Mouse (Mus musculus) heart, embryonic 14.5 days (tissue): ENCODE results near the gene Oxct1. TPM values are rescaled to one million over a fixed set of nuclear protein-coding genes. Genes with fewer than 3 reads are reported as not detected.

Source experiments
- ATAC-seq: fragments of 200-750 bp; cut with Nextera tagmentation; 2 replicates; pipeline ENCODE4 v1.8.0; 2017; ENCODE audit warnings: low read depth, moderate TSS enrichment; ENCODE audit not compliant: insufficient number of reproducible peaks, insufficient read depth, low FRiP score
- H3K27ac ChIP-seq, 2 experiments: fragments of 200-500 bp in 1 of 2; fragments of 300-500 bp in 1 of 2; sonication (generic) in 1 of 2; replicated peaks in 1 of 2; 2 replicates each; pipeline ENCODE4 v1.5.1; 2012 to 2014; ENCODE audit warnings: low read depth in 2 of 2, low read length in 2 of 2, control low read depth in 1 of 2, mild to moderate bottlenecking in 1 of 2, mixed read lengths in 1 of 2; ENCODE audit not compliant: control insufficient read depth in 1 of 2, insufficient read depth in 1 of 2
- H3K27me3 ChIP-seq: fragments of 300-500 bp; sonication (generic); 2 replicates; pipeline ENCODE4 v1.6.1; 2014; ENCODE audit warnings: mild to moderate bottlenecking, low read length, control low read depth; ENCODE audit not compliant: control insufficient read depth, insufficient read depth
- H3K36me3 ChIP-seq: fragments of 300-500 bp; sonication (generic); 2 replicates; pipeline ENCODE4 v1.6.1; 2014; ENCODE audit warnings: mild to moderate bottlenecking, control low read depth, low read length, mixed read lengths; ENCODE audit not compliant: control insufficient read depth, insufficient read depth
- H3K4me1 ChIP-seq, 2 experiments: fragments of 200-500 bp in 1 of 2; fragments of 300-500 bp in 1 of 2; sonication (generic) in 1 of 2; 2 replicates each; pipeline ENCODE4 v1.6.1; 2012 to 2014; ENCODE audit warnings: low read length in 2 of 2, control low read depth in 1 of 2, mixed read lengths in 1 of 2; ENCODE audit not compliant: control insufficient read depth in 2 of 2, insufficient read depth in 2 of 2
- H3K4me2 ChIP-seq: fragments of 300-500 bp; sonication (generic); 2 replicates; pipeline ENCODE4 v1.6.1; 2014; ENCODE audit warnings: mild to moderate bottlenecking, low read length
- H3K4me3 ChIP-seq, 2 experiments: fragments of 200-500 bp in 1 of 2; fragments of 300-500 bp in 1 of 2; sonication (generic) in 1 of 2; 2 replicates each; pipeline ENCODE4 v1.5.1; 2012 to 2014; ENCODE audit warnings: low read length in 2 of 2, mild to moderate bottlenecking in 2 of 2, control low read depth in 1 of 2, low read depth in 1 of 2, moderate library complexity in 1 of 2; ENCODE audit not compliant: control insufficient read depth in 1 of 2, insufficient read depth in 1 of 2
- H3K9ac ChIP-seq: fragments of 300-500 bp; sonication (generic); 2 replicates; pipeline ENCODE4 v1.6.1; 2014; ENCODE audit warnings: mild to moderate bottlenecking, low read length
- H3K9me3 ChIP-seq: fragments of 300-500 bp; sonication (generic); 2 replicates; pipeline ENCODE4 v1.6.1; 2016; ENCODE audit warnings: low read length, control low read depth; ENCODE audit not compliant: control insufficient read depth
- WGBS: fragments of 180-500 bp; shearing (Covaris S2); extraction: QIAGEN DNeasy Blood & Tissue Kit; methylation state at CpG from one replicate; pipeline ENCODE4 v1.1.7; 2014; 5-methylcytosine and 5-hydroxymethylcytosine counted together
- polyA plus RNA-seq: library from polyadenylated mRNA; unstranded; fragments of >200 nt; fragmentation: Nextera tagmentation; extraction: Ambion mirVana; gene quantifications from 2 replicates; pipeline ENCODE4 v1.2.1, GENCODE M21; 2014

Gene Oxct1
- polyA plus RNA-seq, 1 experiment from 2014 or later = 327 TPM

DNA sequence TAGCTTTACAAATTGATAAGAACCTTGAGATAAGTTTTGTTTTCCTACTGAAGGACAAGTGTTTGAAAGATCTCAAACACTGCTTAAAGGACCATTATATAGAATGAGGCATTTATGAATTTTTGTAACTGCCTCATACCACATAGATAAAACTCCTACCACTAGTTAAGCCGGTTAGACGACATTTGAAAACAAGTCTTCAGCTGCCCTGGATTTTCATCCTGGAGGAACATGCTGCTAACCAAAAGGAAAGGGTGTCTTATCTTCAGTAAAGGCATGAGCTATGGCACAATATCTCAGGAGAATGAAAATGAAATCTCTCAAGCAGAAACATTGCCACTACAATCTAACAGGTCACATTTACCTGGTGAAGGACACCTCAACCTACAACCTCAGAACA lies 2.4 kb upstream of the Oxct1 start:
- H3K4me1 ChIP-seq = peaks cover 11 to 13% of the 10 kb centered on the region in 2 experiments
- no peaks in the 10 kb centered on the region for H3K36me3 ChIP-seq
- no peak overlapping the region for H3K4me2 ChIP-seq

DNA sequence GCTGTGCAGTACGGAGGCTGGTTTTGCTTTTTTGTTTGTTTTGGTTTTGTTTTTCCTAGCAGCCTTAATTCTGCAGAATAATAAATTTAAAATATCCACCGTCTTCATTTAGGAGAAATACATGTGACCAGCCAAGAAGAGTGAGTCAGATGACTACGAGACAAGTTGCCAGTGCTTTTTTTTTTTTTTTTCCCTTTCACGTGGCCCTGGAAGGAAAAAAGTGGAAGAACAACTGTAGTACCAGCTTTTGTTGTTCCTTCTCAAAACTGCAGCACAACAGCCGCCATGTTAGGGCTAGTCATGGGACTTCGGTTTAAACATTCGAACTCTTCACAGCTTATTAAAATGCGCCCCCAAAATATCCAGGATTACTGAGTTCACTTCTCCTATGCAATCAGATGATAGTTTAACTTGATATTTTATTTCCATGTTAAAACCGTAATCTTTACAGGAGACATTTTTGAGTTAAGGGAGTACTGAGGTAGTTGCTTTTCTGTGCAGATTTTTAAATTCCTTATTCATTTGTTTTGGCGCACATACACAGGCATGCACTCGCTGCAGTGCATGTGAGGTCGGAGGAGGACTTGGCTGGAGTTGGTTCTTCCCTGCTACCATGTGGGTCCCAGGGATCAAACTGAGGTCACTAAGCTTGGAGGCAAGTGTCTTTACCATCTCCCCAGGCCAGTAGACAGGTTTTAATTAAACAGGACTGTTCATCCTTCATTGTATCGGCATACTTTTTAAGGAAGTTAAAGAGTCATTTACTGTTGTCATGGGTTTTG lies 1.3 kb upstream of the Oxct1 start:
- Histone ChIP-seq H3K36me3 (no peaks in the 10 kb centered on the region), H3K4me1 (peaks cover 11 to 13% of the 10 kb centered on the region in 2 experiments), H3K27me3 (no peaks in the 10 kb centered on the region), H3K4me2 (peak overlapping the region; percentile 82), H3K27ac (peak overlapping the region in 1 of 2 experiments; percentile 99; a peak in 3 of 4 replicates), H3K4me3 (no peak overlapping the region), H3K9ac (no peak overlapping the region), H3K9me3 (no peaks in the 10 kb centered on the region)
- 79% methylated on average over 13 of the region's 13 CpGs for WGBS
- ATAC-seq = no peak

More for the DNA sequence above, 2.4 kb upstream of the Oxct1 start:
- no peak overlapping the region for H3K4me3 ChIP-seq
- H3K27me3 ChIP-seq = no peaks in the 10 kb centered on the region
- WGBS = 90% methylated on average over 2 of the region's 2 CpGs
- no peak for ATAC-seq
- no peak overlapping the region for H3K9ac ChIP-seq
- no peak overlapping the region for H3K27ac ChIP-seq
- H3K9me3 ChIP-seq = no peaks in the 10 kb centered on the region

- Histone ChIP-seq H3K27me3 (no peaks in the 10 kb centered on the region), H3K36me3 (no peaks in the 10 kb centered on the region), H3K4me1 (peaks cover 11 to 13% of the 10 kb centered on the region in 2 experiments), H3K9me3 (no peaks in the 10 kb centered on the region), H3K9ac (peak overlapping the region; percentile 90; the same call in 1 of the 2 replicates), H3K4me2 (peak overlapping the region; percentile 82), H3K27ac (peak overlapping the region; percentile 98 to 99), H3K4me3 (peak overlapping the region in 1 of 2 experiments; percentile 77; a peak in 2 of 4 replicates)
- WGBS = 35% methylated on average over 11 of the region's 11 CpGs
- no peak for ATAC-seq
Measured at GRCm38 (mm10) chr15:4025508-4025904, 677 bp upstream of the Oxct1 start.

DNA sequence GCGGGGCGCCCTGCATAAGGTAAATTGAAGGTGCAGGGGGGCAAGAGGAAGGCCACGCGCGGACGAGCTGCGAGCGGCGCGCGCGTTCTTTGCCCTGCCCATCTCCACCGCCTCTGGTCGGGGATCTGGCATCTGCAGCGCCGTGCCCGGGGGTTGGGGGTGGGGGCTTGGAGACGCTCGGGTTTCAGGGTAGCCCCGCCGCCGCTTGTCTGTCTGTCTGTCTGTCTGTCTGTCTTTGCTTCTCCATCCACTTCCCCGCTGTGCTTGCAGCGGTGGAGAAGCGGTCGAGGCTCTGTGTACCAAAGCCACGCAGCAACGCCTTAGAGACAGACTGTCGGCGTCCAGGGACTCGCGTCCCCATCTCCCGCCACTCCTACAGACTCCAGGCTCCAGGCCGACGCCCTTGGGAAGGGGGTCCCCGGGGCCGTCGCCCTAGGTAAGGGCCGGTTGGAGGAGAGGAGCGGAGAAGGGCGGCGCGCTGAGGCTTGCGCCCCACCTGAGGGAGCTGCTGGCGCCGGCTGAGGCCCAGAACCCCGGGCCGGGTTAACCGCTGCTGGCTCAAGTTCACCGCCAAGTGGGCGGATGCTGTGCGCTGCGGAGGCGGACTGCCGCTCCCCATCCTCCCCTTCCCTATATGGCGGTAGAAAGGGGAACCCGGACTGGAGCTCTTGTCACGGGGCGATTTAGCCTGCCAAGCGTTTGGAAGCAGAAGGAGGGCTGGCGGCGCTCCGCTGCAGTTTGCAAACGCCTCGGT lies 825 bp downstream of the Oxct1 start:
- peaks cover 15 to 20% of the 10 kb centered on the region in 2 experiments for H3K4me1 ChIP-seq
- H3K27me3 ChIP-seq = no peaks in the 10 kb centered on the region
- H3K9me3 ChIP-seq = no peaks in the 10 kb centered on the region
- peak overlapping the region; percentile 82 for H3K4me2 ChIP-seq
- H3K4me3 ChIP-seq = peak overlapping the region; percentile 77 to 90
- H3K36me3 ChIP-seq = no peaks in the 10 kb centered on the region
- H3K27ac ChIP-seq = peak overlapping the region; percentile 98 to 99
- ATAC-seq = peak; percentile 86
- whole genome bisulfite sequencing = under 1% methylated on average over 63 of the region's 65 CpGs
- H3K9ac ChIP-seq = peak overlapping the region; percentile 90

DNA sequence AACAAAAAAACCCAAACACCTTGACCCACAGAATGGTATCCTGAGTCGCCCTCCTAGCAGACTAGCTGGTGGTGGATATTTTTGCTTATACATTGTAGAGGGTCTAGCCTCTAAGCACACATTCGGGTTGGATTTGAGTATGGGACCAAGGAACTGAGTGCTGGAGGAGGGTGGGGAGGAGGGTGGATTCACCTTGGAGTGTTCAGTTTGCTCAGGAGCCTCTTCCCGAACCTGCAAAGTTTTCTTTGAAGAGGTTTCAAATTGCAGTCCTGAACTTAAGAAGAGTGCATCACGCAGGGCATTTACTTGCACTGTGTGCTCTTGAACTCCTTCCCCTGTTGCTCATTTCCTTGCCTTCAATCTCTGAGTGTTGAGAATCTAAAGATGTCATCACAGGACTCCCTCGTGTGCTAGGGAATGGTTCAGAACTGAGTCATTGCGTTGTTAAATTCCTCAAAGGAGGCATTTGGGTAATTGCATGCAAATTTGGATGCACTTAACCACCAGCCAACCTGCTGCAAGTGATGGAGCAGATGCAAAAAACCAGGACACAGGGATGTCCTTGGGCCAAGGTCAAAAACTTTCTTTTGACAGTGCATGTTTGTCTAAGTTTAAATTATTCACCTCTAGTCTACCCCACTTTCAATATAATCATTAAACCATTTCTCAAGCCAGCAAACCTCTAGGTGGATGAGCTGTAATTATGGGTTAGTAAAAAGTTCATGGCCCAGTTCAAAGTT lies 1.7 kb downstream of the Oxct1 start:
- H3K4me2 ChIP-seq = peak overlapping the region; percentile 82
- no peak for ATAC-seq
- WGBS = 8% methylated on average over 6 of the region's 6 CpGs

DNA sequence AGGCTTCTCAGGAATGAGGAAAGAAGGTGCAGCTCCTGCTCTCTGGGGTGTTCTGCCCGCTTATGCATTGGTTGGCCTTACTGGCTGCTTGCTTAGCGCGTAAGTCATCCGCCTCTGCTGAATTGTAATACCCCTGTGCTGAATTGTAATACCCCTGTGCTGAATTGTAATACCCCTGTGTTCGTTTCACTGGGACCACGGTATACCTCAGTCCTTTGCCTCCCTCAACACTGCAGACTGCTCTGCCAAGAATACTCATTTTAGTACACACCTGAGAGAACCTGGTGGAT lies 2.2 kb downstream of the Oxct1 start:
- ATAC-seq = no peak
- H3K9ac ChIP-seq = peak overlapping the region; percentile 90; the same call in 1 of the 2 replicates
- WGBS = 79% methylated on average over 6 of the region's 6 CpGs
- peaks cover 19 to 33% of the 10 kb centered on the region in 2 experiments for H3K4me1 ChIP-seq
- H3K36me3 ChIP-seq = no peaks in the 10 kb centered on the region
- no peaks in the 10 kb centered on the region for H3K27me3 ChIP-seq
- H3K9me3 ChIP-seq = no peaks in the 10 kb centered on the region
- peak overlapping the region in 1 of 2 experiments; percentile 99; a peak in 2 of 4 replicates for H3K27ac ChIP-seq
- peak overlapping the region in 1 of 2 experiments; percentile 77; a peak in 2 of 4 replicates for H3K4me3 ChIP-seq
- peak overlapping the region; percentile 82 for H3K4me2 ChIP-seq

More for the DNA sequence above, 1.7 kb downstream of the Oxct1 start:
- H3K9ac ChIP-seq = peak overlapping the region; percentile 90
- H3K27me3 ChIP-seq = no peaks in the 10 kb centered on the region
- no peaks in the 10 kb centered on the region for H3K36me3 ChIP-seq
- peak overlapping the region; percentile 98 to 99 for H3K27ac ChIP-seq
- peak overlapping the region; percentile 77 to 90 for H3K4me3 ChIP-seq
- peaks cover 15 to 28% of the 10 kb centered on the region in 2 experiments for H3K4me1 ChIP-seq
- no peaks in the 10 kb centered on the region for H3K9me3 ChIP-seq

DNA sequence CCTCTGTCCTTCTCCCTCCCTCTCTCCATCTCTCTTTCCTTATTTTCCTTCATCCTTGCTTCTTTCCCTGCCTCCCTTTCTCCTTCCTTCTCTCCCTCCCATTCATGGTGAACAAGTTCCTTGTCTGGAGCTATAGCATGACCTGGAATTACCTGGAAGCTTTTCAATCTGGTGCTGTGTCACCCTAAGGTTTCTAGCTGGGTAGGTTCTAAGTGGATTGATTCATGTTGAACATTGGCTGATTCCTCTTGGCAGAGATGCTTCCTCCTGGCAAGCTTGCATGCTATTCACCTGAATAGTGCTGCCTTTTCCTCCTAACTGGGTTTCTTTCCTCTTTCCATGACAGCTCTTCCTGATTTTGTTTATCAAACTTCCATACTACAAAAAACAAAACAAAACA lies 2.8 kb downstream of the Oxct1 start:
- Histone ChIP-seq H3K27ac (no peak overlapping the region), H3K27me3 (no peaks in the 10 kb centered on the region), H3K9ac (no peak overlapping the region), H3K9me3 (no peaks in the 10 kb centered on the region), H3K4me1 (peaks cover 19 to 40% of the 10 kb centered on the region in 2 experiments), H3K4me3 (no peak overlapping the region), H3K4me2 (no peak overlapping the region), H3K36me3 (no peaks in the 10 kb centered on the region)
- no peak for ATAC-seq
